In genomic region chr7:102258189-102258588, GRCm38 (mm10) we compare ENCODE assay signal across 9 mouse cellular contexts. TPM values are rescaled to one million over a fixed set of nuclear protein-coding genes. Genes with fewer than 3 reads are reported as not detected.
DNase-seq lines count a peak whose midpoint lies in the region; ATAC-seq and TF ChIP-seq lines count a peak whose summit lies in the region.
"Had no signal": no experiment of that assay in that cellular context is flagged by ENCODE, and none has a peak within 500 bp of the region (broad histone marks: within the 10 kb centered on the region; RNA-seq: fewer than 3 reads in every experiment).

No protein-coding gene starts in this region.

- no peak overlapping the region for H3K4me3 ChIP-seq in left cerebral cortex, adult 2 months
- H3K4me3 ChIP-seq: limb, embryonic 12.5 days had no signal

- H3K27ac ChIP-seq in left cerebral cortex, adult 2 months, result no peak overlapping the region
- H3K27ac ChIP-seq: limb, embryonic 12.5 days had no signal

- peak; percentile 61 for TF ChIP-seq CTCF in left cerebral cortex, adult 2 months (IDR thresholded peaks at IDR 0.05)

- intact Hi-C loops in left cerebral cortex, adult 2 months (cut with DNase I), result loop anchor here (1.0 kb wide), 1 partner anchor 159 kb away; no protein-coding TSS in a partner anchor

- peak; percentile 79 for DNase-seq in T-cell, adult 2 months (ENCODE audit: low spot score)
- peak; percentile 66 for DNase-seq in cerebellum, adult 9-11 months
- peak; percentile 61 to 68 for DNase-seq in frontal cortex, postnatal 14 days (ENCODE audit: low spot score in 2 of 2)
- peak; percentile 91 for DNase-seq in induced T-regulatory cell, adult 2 months (ENCODE audit: low read depth)
- DNase-seq in left cerebral cortex, adult 2 months (ENCODE audit: extremely low spot score in 1 of 2, low spot score in 2 of 2), result peak; percentile 69 to 78
- peak; percentile 57 for DNase-seq in right cerebral cortex, postnatal 25 days
- peak; percentile 78 to 82 for DNase-seq in urinary bladder, postnatal 36 days (ENCODE audit: low spot score in 2 of 2)

- ATAC-seq in megakaryocyte, adult 5-6 weeks (ENCODE audit: poor library complexity, severe bottlenecking), result peak; percentile 84

RNA-seq across cellular contexts. Expression of gene Rhog, which starts 2.3 kb away (rescaled TPM):
- total RNA-seq in left cerebral cortex, adult 2 months (2021), result 10 to 100 TPM; 19.2 to 21.7 TPM
- 359 and 397 TPM in 2 replicates for total RNA-seq in megakaryocyte, adult 5-6 weeks (2015)
- 89.0 and 112 TPM in 2 replicates for total RNA-seq in megakaryocyte, adult 5-6 weeks (2017)

RNA-seq across cellular contexts. Expression of gene Stim1, which starts 9.4 kb away (rescaled TPM):
- 10 to 100 TPM; 79.9 to 85.5 TPM for total RNA-seq in left cerebral cortex, adult 2 months (2021)
- total RNA-seq in megakaryocyte, adult 5-6 weeks (2015), result 28.0 and 28.8 TPM in 2 replicates
- 35.5 and 59.3 TPM in 2 replicates for total RNA-seq in megakaryocyte, adult 5-6 weeks (2017)

RNA-seq across cellular contexts. Expression of gene Pgap2, which starts 48.2 kb away (rescaled TPM):
- 10 to 100 TPM; 23.1 to 24.6 TPM for total RNA-seq in left cerebral cortex, adult 2 months (2021)
- 32.7 and 38.7 TPM in 2 replicates for total RNA-seq in megakaryocyte, adult 5-6 weeks (2015)
- 19.7 and 20.0 TPM in 2 replicates for total RNA-seq in megakaryocyte, adult 5-6 weeks (2017)

RNA-seq across cellular contexts. Expression of gene Nup98, which starts 48.2 kb away (rescaled TPM):
- 10 to 100 TPM; 41.6 to 45.3 TPM for total RNA-seq in left cerebral cortex, adult 2 months (2021)
- 55.6 and 60.6 TPM in 2 replicates for total RNA-seq in megakaryocyte, adult 5-6 weeks (2015)
- 39.4 and 43.7 TPM in 2 replicates for total RNA-seq in megakaryocyte, adult 5-6 weeks (2017)
